Mouse (Mus musculus) G1E (cell line): Measurements from ENCODE around the gene 9330182L06Rik.

Source experiments
- CTCF ChIP-seq: IDR thresholded peaks from 2 replicates; pipeline ENCODE4 v1.5.1; 2012; ENCODE audit warnings: low read depth, low read length, inconsistent platforms, mixed read lengths
- GATA2 ChIP-seq: IDR thresholded peaks from 2 replicates; pipeline ENCODE4 v1.6.1; 2012; ENCODE audit warnings: low read depth, low read length, inconsistent platforms, borderline replicate concordance
- POLR2AphosphoS5 ChIP-seq: IDR thresholded peaks from 2 replicates; pipeline ENCODE4 v1.6.1; 2012; ENCODE audit warnings: low read depth, low read length, inconsistent platforms; ENCODE audit not compliant: insufficient replicate concordance
- TAL1 ChIP-seq: conservative IDR thresholded peaks from 2 replicates; pipeline ENCODE4 v1.6.1; 2012; ENCODE audit warnings: low read depth, low read length, inconsistent platforms, mixed read lengths

GRCm38 (mm10) chr5:9427165-9427564, 161.2 kb downstream of the 9330182L06Rik start:
- no peak for TF ChIP-seq CTCF
- no peak for TF ChIP-seq GATA2
- no peak for TF ChIP-seq TAL1
- TF ChIP-seq POLR2AphosphoS5, result no peak
